ENCODE assay signal across 22 mouse cellular contexts in genomic region chr1:79437755-79438154, GRCm38 (mm10). TPM values are rescaled to one million over a fixed set of nuclear protein-coding genes. Genes with fewer than 3 reads are reported as not detected.
DNase-seq lines count a peak whose midpoint lies in the region; ATAC-seq and TF ChIP-seq lines count a peak whose summit lies in the region.
"Had no signal": no experiment of that assay in that cellular context is flagged by ENCODE, and none has a peak within 500 bp of the region (broad histone marks: within the 10 kb centered on the region; RNA-seq: fewer than 3 reads in every experiment).

No protein-coding gene starts in this region.

- peak; percentile 66 for ATAC-seq in frontal cortex, adult (ENCODE audit: low TSS enrichment)
- no peak for ATAC-seq in hindbrain, postnatal 0 days
- ATAC-seq in hindbrain, embryonic 13.5 days (ENCODE audit: low FRiP score) = no peak
- ATAC-seq in midbrain, postnatal 0 days (ENCODE audit: low FRiP score) = no peak
- ATAC-seq: activated CD4-positive, CD25-positive, alpha-beta regulatory T cell, adult 4 months; forebrain, embryonic 13.5 days; forebrain, embryonic 16.5 days; intestine, embryonic 15.5 days had no signal

- no peaks in the 10 kb centered on the region for H3K4me1 ChIP-seq in hindbrain, postnatal 0 days (ENCODE audit: insufficient read depth, low read length)
- H3K4me1 ChIP-seq in hindbrain, embryonic 13.5 days (replicated peaks) = no peaks in the 10 kb centered on the region
- no peaks in the 10 kb centered on the region for H3K4me1 ChIP-seq in midbrain, postnatal 0 days (ENCODE audit: insufficient read depth, low read length)
- peaks cover 6% of the 10 kb centered on the region for H3K4me1 ChIP-seq in midbrain, embryonic 10.5 days
- H3K4me1 ChIP-seq: heart, embryonic 12.5 days; heart, embryonic 15.5 days; intestine, embryonic 15.5 days had no signal

- no peak for TF ChIP-seq CTCF in hindbrain, postnatal 0 days (IDR thresholded peaks at IDR 0.05; ENCODE audit: low read depth)
- TF ChIP-seq CTCF in midbrain, postnatal 0 days (IDR thresholded peaks at IDR 0.05) = no peak

- no peak overlapping the region for H3K9ac ChIP-seq in hindbrain, postnatal 0 days (replicated peaks; ENCODE audit: low read length)
- no peak overlapping the region for H3K9ac ChIP-seq in hindbrain, embryonic 13.5 days
- no peak overlapping the region for H3K9ac ChIP-seq in midbrain, postnatal 0 days (replicated peaks; ENCODE audit: low read length, poor library complexity, severe bottlenecking)
- H3K9ac ChIP-seq: forebrain, embryonic 13.5 days; heart, embryonic 12.5 days; heart, embryonic 15.5 days; intestine, embryonic 15.5 days had no signal

- no peaks in the 10 kb centered on the region for H3K9me3 ChIP-seq in hindbrain, postnatal 0 days (ENCODE audit: low read length)
- no peaks in the 10 kb centered on the region for H3K9me3 ChIP-seq in hindbrain, embryonic 13.5 days
- no peaks in the 10 kb centered on the region for H3K9me3 ChIP-seq in midbrain, postnatal 0 days (ENCODE audit: low read length)
- H3K9me3 ChIP-seq in midbrain, embryonic 10.5 days (replicated peaks) = no peaks in the 10 kb centered on the region
- H3K9me3 ChIP-seq: forebrain, embryonic 10.5 days; forebrain, embryonic 13.5 days; heart, embryonic 12.5 days; heart, embryonic 15.5 days; intestine, embryonic 15.5 days had no signal

- peak overlapping the region; percentile 36; the same call in 1 of the 2 replicates for H3K4me3 ChIP-seq in hindbrain, postnatal 0 days (ENCODE audit: low read length)
- H3K4me3 ChIP-seq in hindbrain, embryonic 13.5 days = no peak overlapping the region
- H3K4me3 ChIP-seq in midbrain, postnatal 0 days (ENCODE audit: low read depth, low read length) = no peak overlapping the region
- no peak overlapping the region for H3K4me3 ChIP-seq in midbrain, embryonic 10.5 days
- H3K4me3 ChIP-seq: forebrain, embryonic 10.5 days; forebrain, embryonic 13.5 days; heart, embryonic 12.5 days; heart, embryonic 15.5 days; intestine, embryonic 15.5 days had no signal

- H3K27ac ChIP-seq in hindbrain, postnatal 0 days = no peak overlapping the region
- no peak overlapping the region for H3K27ac ChIP-seq in hindbrain, embryonic 13.5 days
- no peak overlapping the region for H3K27ac ChIP-seq in midbrain, postnatal 0 days (ENCODE audit: low read depth, low read length)
- H3K27ac ChIP-seq in midbrain, embryonic 10.5 days (replicated peaks) = no peak overlapping the region
- H3K27ac ChIP-seq: forebrain, embryonic 10.5 days; forebrain, embryonic 13.5 days; heart, embryonic 15.5 days; intestine, embryonic 15.5 days had no signal

- DNase-seq in frontal cortex, postnatal 25 days (ENCODE audit: low spot score in 2 of 2) = no peak
- DNase-seq in hindbrain, postnatal 0 days (ENCODE audit: low spot score) = no peak
- no peak for DNase-seq in midbrain, postnatal 0 days (ENCODE audit: low spot score)
- DNase-seq in midbrain, embryonic 10.5 days (ENCODE audit: low spot score) = no peak
- DNase-seq: adrenal gland, adult 8-10 months; adrenal gland, postnatal 25 days; cerebellum, adult 18-20 months; cerebellum, postnatal 14 days; gastrocnemius, postnatal 25 days; heart, adult 18-20 months; heart, postnatal 10 days; heart, postnatal 36 days had no signal

- peak overlapping the region; percentile 46 for H3K4me2 ChIP-seq in hindbrain, postnatal 0 days (ENCODE audit: low read depth, low read length)
- no peak overlapping the region for H3K4me2 ChIP-seq in hindbrain, embryonic 13.5 days
- peak overlapping the region; percentile 42 for H3K4me2 ChIP-seq in midbrain, postnatal 0 days (ENCODE audit: low read depth, low read length, poor library complexity, severe bottlenecking)
- H3K4me2 ChIP-seq: forebrain, embryonic 13.5 days; heart, embryonic 12.5 days; heart, embryonic 15.5 days; intestine, embryonic 15.5 days had no signal

- 68% methylated on average over 1 of the region's 1 CpGs for WGBS in hindbrain, postnatal 0 days
- 95% methylated on average over 1 of the region's 1 CpGs for WGBS in hindbrain, embryonic 13.5 days
- WGBS in midbrain, postnatal 0 days = 74% methylated on average over 1 of the region's 1 CpGs
- 93% methylated on average over 1 of the region's 1 CpGs for WGBS in midbrain, embryonic 10.5 days

- no peaks in the 10 kb centered on the region for H3K27me3 ChIP-seq in hindbrain, postnatal 0 days (ENCODE audit: insufficient read depth, low read length)
- no peaks in the 10 kb centered on the region for H3K27me3 ChIP-seq in hindbrain, embryonic 13.5 days
- H3K27me3 ChIP-seq in midbrain, postnatal 0 days (ENCODE audit: insufficient read depth, low read length) = no peaks in the 10 kb centered on the region
- no peaks in the 10 kb centered on the region for H3K27me3 ChIP-seq in midbrain, embryonic 10.5 days (ENCODE audit: low read depth, poor library complexity, severe bottlenecking)
- H3K27me3 ChIP-seq: forebrain, embryonic 13.5 days; heart, embryonic 12.5 days; heart, embryonic 15.5 days; intestine, embryonic 15.5 days had no signal

- 0 out of 2 replicates have a peak, but pooled peaks cover 5% of the 10 kb centered on the region for H3K36me3 ChIP-seq in hindbrain, postnatal 0 days (ENCODE audit: insufficient read depth, low read length)
- H3K36me3 ChIP-seq in hindbrain, embryonic 13.5 days = peaks cover 16% of the 10 kb centered on the region
- peaks cover 5% of the 10 kb centered on the region; the same call in 1 of the 2 replicates for H3K36me3 ChIP-seq in midbrain, postnatal 0 days (ENCODE audit: insufficient read depth, low read length)
- H3K36me3 ChIP-seq in midbrain, embryonic 10.5 days = no peaks in the 10 kb centered on the region
- H3K36me3 ChIP-seq: forebrain, embryonic 10.5 days; heart, embryonic 12.5 days; heart, embryonic 15.5 days; intestine, embryonic 15.5 days had no signal

RNA-seq across cellular contexts. Expression of gene Scg2, which starts 2.2 kb away (rescaled TPM):
- total RNA-seq in hindbrain, postnatal 0 days (2014; rRNA removed) = 150 and 156 TPM in 2 replicates
- 296 and 300 TPM in 2 replicates for polyA plus RNA-seq in hindbrain, postnatal 0 days (2015; fragmentation: Nextera tagmentation; extraction: Ambion mirVana)
- 66.3 and 79.5 TPM in 2 replicates for polyA plus RNA-seq in hindbrain, embryonic 13.5 days (2015; fragmentation: Nextera tagmentation; extraction: Ambion mirVana)
- 173 and 198 TPM in 2 replicates for total RNA-seq in midbrain, postnatal 0 days (2014; rRNA removed)
- polyA plus RNA-seq in midbrain, postnatal 0 days (2015; fragmentation: Nextera tagmentation; extraction: Ambion mirVana) = 290 and 309 TPM in 2 replicates
- 2.5 and 8.1 TPM in 2 replicates for polyA plus RNA-seq in midbrain, embryonic 10.5 days (2016; fragmentation: Nextera tagmentation; extraction: Ambion mirVana)
- total RNA-seq: ES-E14; gastrocnemius, postnatal 25 days; heart, adult 18-20 months; heart, postnatal 10 days; heart, postnatal 36 days had no signal
- polyA plus RNA-seq: activated CD4-positive, CD25-positive, alpha-beta regulatory T cell, adult 4 months had no signal
